Mouse (Mus musculus) heart, postnatal 0 days (tissue): Measurements from ENCODE around the gene Fam129b. TPM values are rescaled to one million over a fixed set of nuclear protein-coding genes. Genes with fewer than 3 reads are reported as not detected.
A peak's percentile ranks its signal among the peaks of the same experiment; 100 is the strongest.

Experiments
- ATAC-seq: fragments of 200-750 bp; cut with Nextera tagmentation; 2 replicates; pipeline ENCODE4 v1.8.0; 2017; ENCODE audit warnings: low read depth, moderate number of reproducible peaks, moderate library complexity; ENCODE audit not compliant: insufficient read depth
- DNase-seq: peaks from one replicate; pipeline ENCODE4 v3.0.0-alpha.2; 2016; ENCODE audit warnings: low spot score
- H3K27ac ChIP-seq: fragments of 300-500 bp; sonication (generic); 2 replicates; pipeline ENCODE4 v1.5.1; 2014; ENCODE audit warnings: low read depth, mild to moderate bottlenecking
- H3K27me3 ChIP-seq: fragments of 300-500 bp; sonication (generic); 2 replicates; pipeline ENCODE4 v1.6.1; 2014; ENCODE audit warnings: low read length, mixed read lengths; ENCODE audit not compliant: control insufficient read depth, insufficient read depth
- H3K36me3 ChIP-seq: fragments of 300-500 bp; sonication (generic); replicated peaks from 2 replicates; pipeline ENCODE4 v1.6.1; 2014; ENCODE audit warnings: low read length, mixed read lengths; ENCODE audit not compliant: control insufficient read depth, insufficient read depth
- H3K4me1 ChIP-seq: fragments of 300-500 bp; sonication (generic); 2 replicates; pipeline ENCODE4 v1.6.1; 2014; ENCODE audit warnings: antibody characterized with exemption; ENCODE audit not compliant: control insufficient read depth, insufficient read depth
- H3K4me2 ChIP-seq: fragments of 300-500 bp; sonication (generic); 2 replicates; pipeline ENCODE4 v1.6.1; 2014; ENCODE audit warnings: low read depth, mild to moderate bottlenecking, low read length, moderate library complexity
- H3K4me3 ChIP-seq: fragments of 300-500 bp; sonication (generic); 2 replicates; pipeline ENCODE4 v1.5.1; 2014; ENCODE audit warnings: low read depth, low read length
- H3K9ac ChIP-seq: fragments of 300-500 bp; sonication (generic); replicated peaks from 2 replicates; pipeline ENCODE4 v1.6.1; 2014; ENCODE audit warnings: low read depth, low read length, mixed read lengths
- H3K9me3 ChIP-seq: fragments of 300-500 bp; sonication (generic); replicated peaks from 2 replicates; pipeline ENCODE4 v1.6.1; 2016; ENCODE audit warnings: low read length; ENCODE audit not compliant: control insufficient read depth
- CTCF ChIP-seq: IDR thresholded peaks from 2 replicates; pipeline ENCODE4 v1.5.1; 2016; ENCODE audit warnings: antibody characterized with exemption, control low read depth, low read depth
- EP300 ChIP-seq: IDR thresholded peaks from 2 replicates; pipeline ENCODE4 v1.6.1; 2016; ENCODE audit warnings: antibody characterized with exemption, low read depth
- WGBS: fragments of 180-500 bp; shearing (Covaris S2); extraction: QIAGEN DNeasy Blood & Tissue Kit; methylation state at CpG from one replicate; pipeline ENCODE4 v1.1.7; 2014; 5-methylcytosine and 5-hydroxymethylcytosine counted together
- polyA plus RNA-seq: library from polyadenylated mRNA; unstranded; fragments of >200 nt; fragmentation: Nextera tagmentation; extraction: Ambion mirVana; gene quantifications from 2 replicates; pipeline ENCODE4 v1.2.1, GENCODE M21; 2015
- total RNA-seq: library from RNA; depleted of rRNA; stranded (reverse); fragments of >200 nt; gene quantifications from 2 replicates; pipeline ENCODE4 v1.2.3, GENCODE M21; 2014; ENCODE audit warnings: low replicate concordance

Fam129b gene
- total and polyA plus RNA-seq, 2 experiments from 2014 or later, result 25.3 to 60.1 TPM

GRCm38 (mm10) chr2:32939418-32939817 lies 63.5 kb downstream of the Fam129b start:
- DNase-seq (no peak), ATAC-seq (no peak)
- no peak for TF ChIP-seq EP300
- TF ChIP-seq CTCF, result peak; percentile 46
- 79% methylated on average over 5 of the region's 5 CpGs for WGBS
- Histone ChIP-seq H3K36me3 (peaks cover 80% of the 10 kb centered on the region), H3K9me3 (no peaks in the 10 kb centered on the region), H3K4me3 (no peak overlapping the region), H3K4me2 (no peak overlapping the region), H3K27me3 (no peaks in the 10 kb centered on the region), H3K4me1 (no peaks in the 10 kb centered on the region), H3K9ac (no peak overlapping the region), H3K27ac (no peak overlapping the region)

- no peak overlapping the region for H3K4me2 ChIP-seq
- H3K9me3 ChIP-seq, result no peaks in the 10 kb centered on the region
- no peaks in the 10 kb centered on the region for H3K4me1 ChIP-seq
- 96% methylated on average over 4 of the region's 4 CpGs for WGBS
- H3K36me3 ChIP-seq, result peaks cover 80% of the 10 kb centered on the region
- no peak overlapping the region for H3K4me3 ChIP-seq
- no peak for DNase-seq
- H3K9ac ChIP-seq, result no peak overlapping the region
- TF ChIP-seq CTCF, result no peak
- no peak for TF ChIP-seq EP300
- H3K27me3 ChIP-seq, result no peaks in the 10 kb centered on the region
- no peak for ATAC-seq
- no peak overlapping the region for H3K27ac ChIP-seq
Observed at GRCm38 (mm10) chr2:32940483-32940882, 64.6 kb downstream of the Fam129b start.

GRCm38 (mm10) chr2:32947454-32947853 lies 71.5 kb downstream of the Fam129b start:
- no peak for TF ChIP-seq CTCF
- no peak for TF ChIP-seq EP300
- no peak for DNase-seq
- WGBS, result 85% methylated on average over 11 of the region's 11 CpGs
- Histone ChIP-seq H3K36me3 (peaks cover 59% of the 10 kb centered on the region), H3K9ac (no peak overlapping the region), H3K27me3 (no peaks in the 10 kb centered on the region), H3K27ac (no peak overlapping the region), H3K4me2 (no peak overlapping the region), H3K4me3 (no peak overlapping the region), H3K9me3 (no peaks in the 10 kb centered on the region), H3K4me1 (no peaks in the 10 kb centered on the region)
- ATAC-seq, result no peak

GRCm38 (mm10) chr2:32954581-32954980 lies 78.7 kb downstream of the Fam129b start:
- H3K4me1 ChIP-seq, result no peaks in the 10 kb centered on the region
- WGBS, result 87% methylated on average over 2 of the region's 2 CpGs
- no peak overlapping the region for H3K4me3 ChIP-seq
- H3K27me3 ChIP-seq, result no peaks in the 10 kb centered on the region
- no peaks in the 10 kb centered on the region for H3K9me3 ChIP-seq
- no peak for DNase-seq
- no peak for ATAC-seq
- H3K36me3 ChIP-seq, result peaks cover 45% of the 10 kb centered on the region
- no peak overlapping the region for H3K4me2 ChIP-seq
- TF ChIP-seq EP300 (no peak), CTCF (no peak)
- H3K27ac ChIP-seq, result no peak overlapping the region
- H3K9ac ChIP-seq, result no peak overlapping the region

GRCm38 (mm10) chr2:32957344-32957743 lies 81.4 kb downstream of the Fam129b start:
- H3K27me3 ChIP-seq, result no peaks in the 10 kb centered on the region
- H3K9me3 ChIP-seq, result no peaks in the 10 kb centered on the region
- no peak overlapping the region for H3K9ac ChIP-seq
- no peak for DNase-seq
- peaks cover 8% of the 10 kb centered on the region; the same call in 1 of the 2 replicates for H3K4me1 ChIP-seq
- TF ChIP-seq EP300 (no peak), CTCF (no peak)
- 45% methylated on average over 8 of the region's 8 CpGs for WGBS
- no peak for ATAC-seq
- H3K27ac ChIP-seq, result no peak overlapping the region
- H3K4me2 ChIP-seq, result no peak overlapping the region
- H3K36me3 ChIP-seq, result peaks cover 34% of the 10 kb centered on the region
- no peak overlapping the region for H3K4me3 ChIP-seq

GRCm38 (mm10) chr2:32960273-32960672 lies 84.4 kb downstream of the Fam129b start:
- no peak for ATAC-seq
- WGBS, result 78% methylated on average over 4 of the region's 4 CpGs
- DNase-seq, result no peak
- Histone ChIP-seq H3K4me2 (peak overlapping the region; percentile 71), H3K36me3 (peaks cover 41% of the 10 kb centered on the region), H3K9me3 (no peaks in the 10 kb centered on the region), H3K27ac (no peak overlapping the region), H3K4me1 (peaks cover 19% of the 10 kb centered on the region), H3K27me3 (no peaks in the 10 kb centered on the region), H3K9ac (no peak overlapping the region; the same call in 1 of the 2 replicates), H3K4me3 (no peak overlapping the region)
- TF ChIP-seq EP300 (no peak), CTCF (no peak)
